Mouse (Mus musculus) cerebellum, adult 2 months (tissue): ENCODE data around the gene Timm44.

Experiments
- CTCF ChIP-seq: fragments of 200-500 bp; IDR thresholded peaks from 2 replicates; pipeline ENCODE4 v1.5.1; 2011; ENCODE audit warnings: low read depth, mild to moderate bottlenecking, control low read depth, low read length, moderate library complexity, borderline replicate concordance; ENCODE audit not compliant: insufficient read depth
- POLR2A ChIP-seq: fragments of 200-500 bp; IDR thresholded peaks from 2 replicates; pipeline ENCODE4 v1.6.1; 2011; ENCODE audit warnings: low read length, control low read depth, borderline replicate concordance; ENCODE audit not compliant: insufficient read depth

DNA sequence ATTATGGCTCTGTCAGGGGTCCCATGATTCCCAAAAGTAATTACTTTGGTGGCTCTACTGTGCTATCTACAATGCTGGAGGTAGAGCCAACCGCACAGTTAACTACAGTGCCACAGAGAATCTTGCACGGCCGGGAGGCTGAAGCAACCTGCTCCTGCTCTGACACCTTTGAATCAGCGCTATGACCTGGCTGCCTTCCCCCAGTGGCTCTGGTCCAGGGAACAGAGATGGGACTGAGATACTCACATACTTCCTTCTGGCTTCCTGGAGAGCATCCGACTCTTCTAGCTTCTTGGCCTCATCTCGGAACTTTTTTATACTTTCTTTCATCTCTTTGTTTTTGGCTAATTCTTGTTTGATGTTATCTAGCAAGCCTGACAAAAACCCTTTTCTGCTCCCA is 6.1 kb downstream of the Timm44 start:
- TF ChIP-seq POLR2A (no peak), CTCF (no peak)
